Mouse (Mus musculus): ENCODE results near the gene Olfr767. TPM values are rescaled to one million over a fixed set of nuclear protein-coding genes. Genes with fewer than 3 reads are reported as not detected.
"Not testable (repeated sequence)": the region's sequence is repeated elsewhere in the genome, so short reads cannot be mapped to it uniquely, and the experiment has no call there.

The Olfr767 gene
- not detected in 2 replicates for polyA plus RNA-seq (2012)

GRCm38 (mm10) chr10:129082810-129083209 is at the start of gene Olfr767:
TSS of gene Olfr767 (minus strand) at chr10:129082910.
- not testable (repeated sequence) for TF ChIP-seq GATA1 (IDR thresholded peaks at IDR 0.05; ENCODE audit: low read length)

GRCm38 (mm10) chr10:129117761-129118160 is 35.1 kb upstream of the Olfr767 start, which contains the start of gene Olfr769:
TSS of gene Olfr769 (minus strand) at chr10:129117861.
- no peak for TF ChIP-seq GATA1 (IDR thresholded peaks at IDR 0.05; ENCODE audit: low read length)

- TF ChIP-seq GATA1 (IDR thresholded peaks at IDR 0.05; ENCODE audit: low read length): no peak
Observed at GRCm38 (mm10) chr10:129115146-129115545, 32.4 kb upstream of the Olfr767 start.

GRCm38 (mm10) chr10:129101231-129101630 is 18.5 kb upstream of the Olfr767 start:
- no peak for TF ChIP-seq GATA1 (IDR thresholded peaks at IDR 0.05; ENCODE audit: low read length)

- TF ChIP-seq GATA1 (IDR thresholded peaks at IDR 0.05; ENCODE audit: low read length): no peak
Observed at GRCm38 (mm10) chr10:129099275-129099674, 16.6 kb upstream of the Olfr767 start, which contains the start of gene Olfr768. TSS of gene Olfr768 (minus strand) at chr10:129099375.

GRCm38 (mm10) chr10:129068877-129069276 is 13.8 kb downstream of the Olfr767 start, which contains the start of gene Olfr766-ps1:
TSS of gene Olfr766-ps1 (minus strand) at chr10:129068977.
- TF ChIP-seq GATA1 (IDR thresholded peaks at IDR 0.05; ENCODE audit: low read length): no peak

- not testable (repeated sequence) for TF ChIP-seq GATA1 (IDR thresholded peaks at IDR 0.05; ENCODE audit: low read length)
Observed at GRCm38 (mm10) chr10:129049898-129050297, 32.8 kb downstream of the Olfr767 start, which contains the start of gene Olfr765. TSS of gene Olfr765 (minus strand) at chr10:129049998.

- TF ChIP-seq GATA1 (IDR thresholded peaks at IDR 0.05; ENCODE audit: low read length): no peak
Observed at GRCm38 (mm10) chr10:129039796-129040195, 42.9 kb downstream of the Olfr767 start, which contains the start of gene Olfr764-ps1. TSS of gene Olfr764-ps1 (minus strand) at chr10:129039896.

GRCm38 (mm10) chr10:129028343-129028742 is 54.4 kb downstream of the Olfr767 start:
- no peak for TF ChIP-seq GATA1 (IDR thresholded peaks at IDR 0.05; ENCODE audit: low read length)

- no peak for TF ChIP-seq GATA1 (IDR thresholded peaks at IDR 0.05; ENCODE audit: low read length)
Observed at GRCm38 (mm10) chr10:129026018-129026662, 56.6 kb downstream of the Olfr767 start.

Other genes starting within 250 kb of the Olfr767 start
- gene Gdf11, start 191.2 kb downstream of the Olfr767 start, polyA plus RNA-seq (2012): 0.02 and 0.04 TPM in 2 replicates
- gene Cd63, start 181.9 kb downstream of the Olfr767 start, polyA plus RNA-seq (2012): not detected in 2 replicates
- gene Rdh5, start 160.0 kb downstream of the Olfr767 start, polyA plus RNA-seq (2012): 0.61 and 0.65 TPM in 2 replicates
- gene Bloc1s1, start 158.9 kb downstream of the Olfr767 start, polyA plus RNA-seq (2012): 105 and 109 TPM in 2 replicates
- gene Itga7, start 149.1 kb downstream of the Olfr767 start, polyA plus RNA-seq (2012): 0.43 and 0.71 TPM in 2 replicates
- gene Mettl7b, start 121.9 kb downstream of the Olfr767 start, polyA plus RNA-seq (2012): 0.06 TPM in 1 of 2 replicates, not detected in the other
- gene Olfr9, start 93.5 kb downstream of the Olfr767 start, polyA plus RNA-seq (2012): not detected in 2 replicates
- gene Olfr763, start 72.1 kb downstream of the Olfr767 start, polyA plus RNA-seq (2012): not detected in 2 replicates
- not detected in 2 replicates for gene Olfr764-ps1, start 43.0 kb downstream of the Olfr767 start, polyA plus RNA-seq (2012)
- gene Olfr765, start 32.9 kb downstream of the Olfr767 start, polyA plus RNA-seq (2012): not detected in 2 replicates
- gene Olfr766-ps1, start 13.9 kb downstream of the Olfr767 start, polyA plus RNA-seq (2012): not detected in 2 replicates
- not detected in 2 replicates for gene Olfr768, start 16.5 kb upstream of the Olfr767 start, polyA plus RNA-seq (2012)
- not detected in 2 replicates for gene Olfr769, start 35.0 kb upstream of the Olfr767 start, polyA plus RNA-seq (2012)
- not detected in 2 replicates for gene Olfr770, start 56.1 kb upstream of the Olfr767 start, polyA plus RNA-seq (2012)
- not detected in 2 replicates for gene Olfr771, start 81.8 kb upstream of the Olfr767 start, polyA plus RNA-seq (2012)
- gene Olfr772, start 95.0 kb upstream of the Olfr767 start, polyA plus RNA-seq (2012): not detected in 2 replicates
- not detected in 2 replicates for gene Olfr773, start 104.5 kb upstream of the Olfr767 start, polyA plus RNA-seq (2012)
- not detected in 2 replicates for gene Olfr774, start 153.3 kb upstream of the Olfr767 start, polyA plus RNA-seq (2012)
- not detected in 2 replicates for gene Olfr775, start 165.5 kb upstream of the Olfr767 start, polyA plus RNA-seq (2012)
- gene Olfr776, start 176.2 kb upstream of the Olfr767 start, polyA plus RNA-seq (2012): not detected in 2 replicates
- not detected in 2 replicates for gene Olfr777, start 188.6 kb upstream of the Olfr767 start, polyA plus RNA-seq (2012)
- gene Olfr780, start 235.2 kb upstream of the Olfr767 start, polyA plus RNA-seq (2012): not detected in 2 replicates
- gene Olfr781, start 245.9 kb upstream of the Olfr767 start, polyA plus RNA-seq (2012): not detected in 2 replicates

Measured in G1E-ER4 (cell line).